23 mouse cellular contexts compared by ENCODE assay signal in genomic region chr19:15517853-15518252, GRCm38 (mm10).
DNase-seq lines count a peak whose midpoint lies in the region; ATAC-seq and TF ChIP-seq lines count a peak whose summit lies in the region.
"Had no signal": no experiment of that assay in that cellular context is flagged by ENCODE, and none has a peak within 500 bp of the region (broad histone marks: within the 10 kb centered on the region; RNA-seq: fewer than 3 reads in every experiment).

No protein-coding gene starts in this region.

- H3K4me1 ChIP-seq in cortical plate, adult 2 months (ENCODE audit: control insufficient read depth, insufficient read depth, low read length): no peaks in the 10 kb centered on the region
- H3K4me1 ChIP-seq: embryonic facial prominence, embryonic 13.5 days; embryonic facial prominence, embryonic 15.5 days had no signal

- TF ChIP-seq POLR2A in cortical plate, adult 2 months (IDR thresholded peaks at IDR 0.05; ENCODE audit: extremely low read depth, insufficient read depth, low read length): no peak

- H3K27ac ChIP-seq in cortical plate, adult 2 months (ENCODE audit: insufficient read depth, low read length): peak overlapping the region; percentile 61; the same call in 1 of the 2 replicates
- H3K27ac ChIP-seq: embryonic facial prominence, embryonic 13.5 days; embryonic facial prominence, embryonic 15.5 days; forebrain, embryonic 10.5 days; forebrain, embryonic 12.5 days had no signal

- ATAC-seq in hematopoietic stem cell, adult 5-6 weeks (replicated peaks in 1 of 2; ENCODE audit: insufficient read depth in 1 of 2, low FRiP score in 2 of 2, low TSS enrichment in 1 of 2, low read depth in 1 of 2, poor library complexity in 2 of 2, severe bottlenecking in 2 of 2): peak; percentile 53 to 81; a peak in 3 of 4 replicates
- ATAC-seq: forebrain, embryonic 14.5 days; forebrain, embryonic 16.5 days had no signal

- no peak overlapping the region for H3K4me3 ChIP-seq in cortical plate, adult 2 months (ENCODE audit: insufficient read depth, low read length)
- H3K4me3 ChIP-seq: embryonic facial prominence, embryonic 13.5 days; embryonic facial prominence, embryonic 15.5 days; erythroblast, embryonic 14.5 days; forebrain, embryonic 10.5 days; forebrain, embryonic 12.5 days had no signal

- peak; percentile 18 for DNase-seq in c-Kit-positive CD71-negative TER-119-negative erythroid progenitor cells, embryonic 14.5 days (ENCODE audit: low read depth)
- DNase-seq in left cerebral cortex, adult 8-10 months (ENCODE audit: low spot score in 2 of 2): no peak
- DNase-seq in kidney, adult 8-10 months: no peak
- DNase-seq in urinary bladder, postnatal 14 days (ENCODE audit: low spot score): no peak
- DNase-seq in thymus, postnatal 10 days (ENCODE audit: low spot score in 2 of 2): no peak
- DNase-seq: adrenal gland, adult 2 months; adrenal gland, postnatal 14 days; adrenal gland, postnatal 36 days; cerebellum, adult 11-12 months; cerebellum, adult 2 months; cerebellum, adult 9-10 months; cerebellum, postnatal 14 days; cerebellum, postnatal 36 days; embryo, embryonic 11 days had no signal

- no peak for TF ChIP-seq CTCF in cortical plate, adult 2 months (IDR thresholded peaks at IDR 0.05; ENCODE audit: extremely low read depth, insufficient read depth, low read length)
